Mouse (Mus musculus) layer of hippocampus, adult 8-10 months (tissue): Measurements from ENCODE around the gene Mslnl. TPM values are rescaled to one million over a fixed set of nuclear protein-coding genes. Genes with fewer than 3 reads are reported as not detected.

Experiments
- DNase-seq, 2 experiments: peaks; one replicate each; pipeline ENCODE4 v3.0.0; 2022; ENCODE audit warnings: low spot score in 2 of 2
- total RNA-seq, 4 experiments: library from RNA; stranded (reverse); gene quantifications; 2 replicates each; pipeline ENCODE4 v1.2.4; 2022

Mslnl gene
- total RNA-seq, 4 experiments from 2014 or later: 0.13 to 0.41 (median 0.23) TPM; not detected in 1

GRCm38 (mm10) chr17:25743831-25744230 is 8.0 kb downstream of the Mslnl start:
- DNase-seq: no peak

DNA sequence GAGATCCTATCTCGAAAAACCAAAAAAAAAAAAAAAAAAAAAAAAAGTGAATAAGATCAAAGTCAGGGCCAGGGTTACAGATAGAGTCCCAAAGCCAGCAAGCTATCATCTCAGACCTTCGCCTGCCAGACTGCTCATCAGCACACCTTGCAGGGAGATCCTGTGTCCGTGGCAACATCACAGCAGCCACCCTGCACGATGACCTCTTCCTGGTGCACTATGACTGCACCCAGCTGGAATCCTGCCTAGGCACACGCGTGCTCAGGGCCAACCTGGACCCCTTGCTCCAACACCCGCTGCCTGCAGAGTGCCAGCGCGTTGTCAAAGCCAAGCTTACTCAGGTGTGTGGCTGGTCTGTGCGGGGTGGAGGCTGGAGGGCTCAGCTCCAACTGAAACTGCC is 8.5 kb downstream of the Mslnl start:
- DNase-seq: no peak

DNA sequence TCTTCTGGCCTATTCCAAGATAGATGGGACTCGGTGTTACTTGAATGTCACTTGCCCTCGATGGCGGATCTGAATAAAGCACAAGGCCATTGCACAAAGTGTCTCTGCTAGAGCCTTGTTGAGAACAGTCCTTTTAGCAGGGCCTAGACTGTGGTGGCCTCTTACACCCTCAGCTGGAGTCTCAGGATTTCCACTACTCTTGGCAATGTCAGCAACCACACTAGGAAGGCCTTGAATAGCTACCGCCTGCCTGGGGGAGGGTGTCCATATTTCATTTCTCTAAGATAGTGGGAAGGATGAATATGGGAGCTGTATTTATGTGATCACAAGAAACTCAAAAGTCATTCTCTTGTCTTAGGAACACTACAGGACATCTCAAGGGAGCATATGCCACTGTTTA is 12.4 kb downstream of the Mslnl start:
- no peak for DNase-seq

- no peak for DNase-seq
Measured at GRCm38 (mm10) chr17:25749314-25749713, 13.5 kb downstream of the Mslnl start.

GRCm38 (mm10) chr17:25751446-25751845 is 15.6 kb downstream of the Mslnl start:
- no peak for DNase-seq

DNA sequence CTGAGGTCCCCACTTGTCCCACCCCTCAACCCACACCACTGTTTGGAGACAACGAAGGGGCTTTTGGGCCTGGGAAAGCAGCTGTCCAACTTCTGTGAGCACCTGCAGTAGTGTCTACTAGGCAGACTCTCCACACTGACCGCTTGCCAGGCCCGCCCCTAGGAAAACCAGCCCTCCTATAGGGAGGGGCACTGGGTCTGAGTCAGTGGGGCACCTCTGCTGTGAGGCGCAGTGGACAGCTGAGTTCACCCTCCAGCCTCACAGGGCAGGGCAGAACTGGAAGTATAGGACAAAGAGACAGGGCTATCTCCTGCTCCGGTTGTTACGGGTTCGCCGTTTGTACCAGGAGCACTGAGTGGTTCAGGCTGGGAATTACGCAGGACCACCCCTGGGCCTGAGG is 18.4 kb downstream of the Mslnl start, which contains the start of gene Msln:
TSS of gene Msln (minus strand) at position 138 of the 400 bp plus-strand sequence.
- DNase-seq: no peak

GRCm38 (mm10) chr17:25755086-25755485 is 19.2 kb downstream of the Mslnl start:
- no peak for DNase-seq

DNA sequence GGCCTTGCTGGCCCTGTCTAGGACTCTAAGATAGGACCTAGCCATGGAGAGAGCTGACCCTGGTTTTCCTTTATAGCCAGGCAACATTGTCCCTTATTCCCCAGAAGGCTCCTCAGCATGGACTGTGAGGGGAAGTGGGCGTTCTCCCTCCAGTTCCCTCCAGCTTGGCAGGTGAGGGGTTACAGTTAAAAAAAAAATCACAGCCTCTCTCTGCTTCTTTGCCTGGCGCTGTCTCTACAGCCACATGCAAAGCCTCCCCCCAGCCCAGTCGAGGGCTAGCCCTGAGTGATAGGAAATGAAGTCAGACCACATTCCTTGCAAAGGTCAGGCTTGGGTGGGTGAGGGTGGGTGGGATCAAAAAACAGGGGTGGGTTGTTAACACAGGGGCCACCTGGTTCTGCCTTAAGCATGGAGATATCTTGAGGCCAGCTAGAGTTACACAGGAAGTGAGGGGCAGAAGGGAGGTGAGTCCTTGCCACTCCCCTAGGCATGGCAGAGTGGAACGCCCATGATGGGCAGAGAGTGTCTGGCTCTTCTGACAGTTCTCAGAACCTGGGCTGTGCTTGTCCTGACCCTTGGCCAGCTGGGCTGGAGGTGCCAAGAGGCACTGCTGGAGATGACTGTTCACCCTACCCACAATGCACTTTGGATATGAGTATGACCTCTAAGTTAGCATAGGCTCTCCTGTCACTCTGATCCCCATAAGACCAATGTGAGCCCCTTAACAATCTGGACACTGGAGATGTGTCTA is 20.0 kb downstream of the Mslnl start:
- no peak for DNase-seq

DNA sequence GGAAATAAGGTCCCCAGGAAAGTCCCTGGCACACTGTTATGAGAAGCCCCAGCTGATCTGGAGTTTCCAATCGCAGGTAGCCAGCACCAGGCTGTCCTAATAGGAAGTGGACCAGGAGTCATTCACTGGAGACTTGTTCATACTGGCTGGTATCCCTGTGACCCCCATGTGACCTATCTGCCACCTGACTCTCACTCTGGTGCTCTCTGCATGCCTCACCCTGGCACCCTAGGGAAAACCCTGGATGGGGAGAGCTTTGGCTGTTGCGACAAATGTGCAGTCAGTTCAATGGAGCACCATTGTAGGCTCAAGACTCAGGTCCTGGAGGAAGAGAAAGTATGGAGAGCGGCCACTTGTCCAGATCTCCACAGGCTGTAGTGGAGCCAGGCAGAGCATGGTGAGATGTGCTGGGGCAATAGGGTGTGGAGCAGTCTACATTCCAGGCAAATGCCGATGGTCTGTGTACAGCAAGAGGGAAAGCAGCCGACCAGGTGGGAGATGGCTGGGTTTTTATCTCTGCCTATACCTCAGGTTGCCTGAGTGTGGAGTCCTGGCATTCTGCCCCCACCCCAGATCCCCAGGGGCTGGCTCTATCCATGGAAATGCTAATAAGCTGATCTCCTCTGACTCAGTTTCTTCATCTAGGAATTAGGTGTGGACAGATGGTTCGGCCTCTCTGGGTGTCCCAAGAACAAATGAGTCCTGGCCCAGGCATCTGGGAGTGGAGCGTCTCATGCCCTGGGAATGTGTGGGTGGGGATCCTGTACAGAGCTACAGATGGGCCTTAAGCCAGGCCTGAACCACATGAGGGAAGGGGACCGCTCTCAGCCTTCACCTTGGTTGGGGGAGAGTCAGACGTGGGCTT is 20.8 kb downstream of the Mslnl start:
- no peak for DNase-seq

DNA sequence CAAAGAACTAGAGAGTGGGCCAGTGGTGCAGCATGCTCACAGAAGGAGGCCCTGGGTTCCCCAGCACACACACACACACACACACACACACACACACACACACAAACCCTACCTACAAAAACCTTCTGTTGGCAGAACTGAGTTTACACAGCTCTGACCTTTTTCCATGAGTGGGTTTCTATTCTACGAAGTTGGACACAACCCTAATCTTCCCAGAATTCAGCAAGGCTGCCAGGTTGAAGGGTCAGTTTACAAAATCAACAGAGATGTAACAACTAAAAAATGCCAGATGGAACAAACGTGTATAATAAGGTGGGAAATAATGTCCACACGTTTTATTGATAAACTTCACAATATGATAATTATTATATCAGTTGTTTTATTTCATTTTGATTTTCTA is 21.8 kb downstream of the Mslnl start:
- DNase-seq: no peak

GRCm38 (mm10) chr17:25760148-25760547 is 24.3 kb downstream of the Mslnl start:
- DNase-seq: no peak

GRCm38 (mm10) chr17:25761561-25761970 is 25.7 kb downstream of the Mslnl start:
- no peak for DNase-seq

DNA sequence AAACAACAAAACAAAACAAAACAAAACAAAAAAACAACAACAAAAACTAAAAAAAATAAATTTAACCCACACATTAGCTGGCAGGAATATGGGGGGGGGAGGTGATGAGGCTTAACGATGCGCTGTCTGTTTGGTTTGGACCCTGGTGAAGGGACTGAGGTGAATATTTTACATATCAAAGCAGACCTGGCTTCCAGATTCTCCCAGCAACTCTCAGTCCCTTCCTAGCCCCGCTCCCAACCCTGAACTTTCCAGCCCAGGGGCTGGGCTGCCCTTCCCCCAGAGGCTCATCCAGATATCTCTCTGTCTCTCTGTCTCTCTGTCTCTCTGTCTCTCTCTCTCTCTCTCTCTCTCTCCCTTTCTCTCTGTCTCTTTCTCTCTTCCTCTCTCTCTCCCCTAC is 26.7 kb downstream of the Mslnl start:
- DNase-seq: no peak

DNA sequence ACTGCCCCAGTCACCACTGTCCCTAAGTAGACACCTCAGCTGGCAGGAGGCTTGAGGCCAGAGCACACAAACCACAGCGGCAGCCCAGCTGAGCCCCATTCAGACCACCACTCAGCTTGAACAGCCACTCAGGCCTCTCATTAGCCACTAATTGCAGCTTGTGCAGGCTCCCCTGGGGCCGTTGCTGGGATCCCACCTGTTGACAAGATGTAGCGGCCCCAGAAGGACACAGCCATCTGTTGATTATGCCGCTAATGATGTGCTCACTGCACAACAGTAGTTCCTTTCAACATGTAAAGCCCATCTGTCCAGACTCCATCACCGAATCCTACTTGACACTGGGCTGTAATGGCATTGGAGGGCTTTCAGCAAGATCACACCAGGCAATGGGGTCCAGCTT is 30.0 kb downstream of the Mslnl start:
- DNase-seq: no peak

DNA sequence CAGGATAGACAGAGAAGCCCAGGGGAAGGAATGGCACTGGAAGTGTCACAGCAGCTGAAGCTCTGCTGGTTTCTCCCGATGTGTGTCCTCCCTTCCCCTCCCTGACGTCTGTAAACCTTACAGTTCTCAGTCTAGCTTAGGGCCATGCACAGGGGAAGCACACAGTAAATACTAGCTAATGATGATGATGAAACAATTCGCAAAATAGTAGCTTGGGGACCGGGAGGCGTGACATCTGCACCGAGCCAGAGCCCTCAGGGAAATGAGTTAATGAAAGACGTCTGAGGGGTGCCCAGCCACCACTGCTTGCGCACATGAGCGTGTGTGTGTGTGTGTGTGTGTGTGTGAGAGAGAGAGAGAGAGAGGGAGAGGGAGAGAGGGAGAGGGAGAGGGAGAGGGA is 33.5 kb downstream of the Mslnl start:
- DNase-seq: no peak

DNA sequence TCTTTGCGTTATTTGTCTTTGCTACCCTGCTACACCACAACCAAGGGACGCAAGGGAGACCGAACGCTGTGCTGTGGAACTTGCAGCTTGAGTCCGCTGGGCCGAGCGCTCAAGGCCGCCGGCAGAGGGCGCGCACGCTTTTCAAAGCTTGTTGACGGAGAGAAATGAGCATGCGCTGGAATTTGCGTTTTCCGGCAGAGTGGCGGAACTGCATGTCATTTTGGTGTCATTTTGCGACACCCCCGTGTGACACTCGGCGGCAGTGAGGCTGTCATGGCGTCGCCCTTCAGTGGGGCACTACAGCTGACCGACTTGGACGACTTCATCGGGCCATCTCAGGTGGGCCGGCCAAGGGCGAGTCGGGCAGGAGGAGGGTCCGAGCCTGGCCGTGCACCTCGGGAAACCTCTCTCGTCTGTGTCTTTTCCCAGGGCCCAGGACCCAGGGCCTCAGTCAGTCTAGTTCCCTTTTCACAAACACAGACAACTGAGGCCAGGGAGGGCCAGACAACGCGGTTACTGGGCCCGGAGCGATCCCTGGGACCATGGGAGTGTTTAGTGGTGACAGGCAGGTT is 37.8 kb downstream of the Mslnl start, which contains the start of gene Narfl:
TSS of gene Narfl (plus strand) at position 228 of the 572 bp plus-strand sequence.
- peak; percentile 97 to 99 for DNase-seq

- DNase-seq: no peak
Measured at GRCm38 (mm10) chr17:25775318-25776062, 39.6 kb downstream of the Mslnl start.

DNA sequence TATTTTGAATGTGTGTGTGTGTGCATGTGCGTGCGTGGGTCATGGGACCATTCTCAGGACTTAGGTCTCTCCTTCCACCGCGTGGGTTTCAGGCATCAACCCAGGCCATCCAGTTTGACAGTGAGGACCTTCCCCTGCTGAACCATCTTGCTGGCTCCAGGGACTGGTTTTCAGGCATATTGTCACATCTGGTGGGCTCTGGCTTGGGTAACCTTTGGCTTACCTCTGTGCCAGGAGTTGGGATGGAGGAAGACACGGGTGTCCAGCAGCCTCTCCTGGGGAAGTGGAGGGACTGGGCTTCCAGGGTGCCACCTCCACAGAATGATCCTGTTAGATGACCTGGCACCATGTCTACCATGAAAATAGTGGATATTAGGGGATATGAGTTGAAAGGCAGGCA is 42.1 kb downstream of the Mslnl start:
- DNase-seq: no peak

GRCm38 (mm10) chr17:25781339-25781738 is 45.5 kb downstream of the Mslnl start:
- no peak for DNase-seq

DNA sequence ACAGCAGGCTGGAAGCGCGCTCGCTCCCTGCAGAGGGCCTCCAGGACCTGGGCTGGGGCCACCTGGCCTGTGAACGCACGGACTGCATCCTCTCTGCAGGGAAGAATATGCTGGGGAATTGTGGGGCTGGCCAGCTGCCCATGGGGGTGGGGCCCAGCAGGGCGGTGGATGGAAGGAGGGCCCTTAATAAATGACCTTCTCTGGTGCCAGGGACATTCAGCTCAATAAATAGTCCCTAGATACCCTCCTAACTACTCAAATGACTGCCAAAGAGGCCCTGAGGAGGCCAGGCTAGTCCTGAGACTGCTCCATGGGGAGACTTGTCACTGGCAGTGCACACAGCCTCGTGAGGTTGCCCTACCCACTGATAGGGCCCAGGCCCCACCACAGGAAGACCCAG is 47.2 kb downstream of the Mslnl start:
- no peak for DNase-seq

GRCm38 (mm10) chr17:25783861-25784574 is 48.2 kb downstream of the Mslnl start:
- DNase-seq: no peak
